In genomic region chr12:113023082-113023481, GRCm38 (mm10) we compare ENCODE assay signal across 18 mouse cellular contexts. TPM values are rescaled to one million over a fixed set of nuclear protein-coding genes. Genes with fewer than 3 reads are reported as not detected.
DNase-seq lines count a peak whose midpoint lies in the region; ATAC-seq and TF ChIP-seq lines count a peak whose summit lies in the region.
"Had no signal": no experiment of that assay in that cellular context is flagged by ENCODE, and none has a peak within 500 bp of the region (broad histone marks: within the 10 kb centered on the region; RNA-seq: fewer than 3 reads in every experiment).

No protein-coding gene starts in this region.

- no peak overlapping the region for H3K4me3 ChIP-seq in bone marrow macrophage, adult 2 months (ENCODE audit: insufficient read depth, low read length)
- H3K4me3 ChIP-seq in myocyte = peak overlapping the region; percentile 1
- H3K4me3 ChIP-seq in neural tube, embryonic 15.5 days (replicated peaks) = no peak overlapping the region
- H3K4me3 ChIP-seq: hindbrain, embryonic 10.5 days; kidney, embryonic 15.5 days; limb, embryonic 13.5 days had no signal

- DNase-seq in 416B (ENCODE audit: low read depth) = peak; percentile 97
- DNase-seq in CD8-positive naive resting alpha-beta T cell, adult 2 months (ENCODE audit: low read depth in 2 of 2, low spot score in 2 of 2) = peak; percentile 30 to 44
- DNase-seq in right cerebral cortex, postnatal 14 days = no peak
- DNase-seq in kidney, postnatal 14 days = no peak
- DNase-seq: cerebellum, adult 9-11 months; embryo, embryonic 11 days; lung, postnatal 4 days had no signal

- peaks cover 9% of the 10 kb centered on the region for H3K36me3 ChIP-seq in myocyte (ENCODE audit: control insufficient read depth, insufficient read depth)
- H3K36me3 ChIP-seq in neural tube, embryonic 15.5 days = peaks cover 10% of the 10 kb centered on the region; the same call in 1 of the 2 replicates

- TF ChIP-seq CTCF in bone marrow macrophage, adult 2 months (IDR thresholded peaks at IDR 0.05; ENCODE audit: low read depth, low read length) = no peak

- H3K4me2 ChIP-seq in myocyte (ENCODE audit: low read depth) = peak overlapping the region; percentile 91
- no peak overlapping the region for H3K4me2 ChIP-seq in neural tube, embryonic 15.5 days
- H3K4me2 ChIP-seq: kidney, embryonic 15.5 days; limb, embryonic 13.5 days had no signal

- TF ChIP-seq POLR2A in bone marrow macrophage, adult 2 months (IDR thresholded peaks at IDR 0.05; ENCODE audit: borderline replicate concordance, low read depth, low read length) = no peak
- TF ChIP-seq POLR2A in myocyte (IDR thresholded peaks at IDR 0.05; ENCODE audit: insufficient read length, low read depth) = no peak

- no peak overlapping the region for H3ac ChIP-seq in myocyte (ENCODE audit: control insufficient read depth, insufficient read length)

- peaks cover 78% of the 10 kb centered on the region for H3K79me2 ChIP-seq in myocyte (ENCODE audit: control insufficient read depth, insufficient read depth)

- H3K9me3 ChIP-seq in neural tube, embryonic 15.5 days (replicated peaks) = no peaks in the 10 kb centered on the region
- H3K9me3 ChIP-seq: hindbrain, embryonic 10.5 days; kidney, embryonic 15.5 days; limb, embryonic 13.5 days had no signal

- no peaks in the 10 kb centered on the region for H3K27me3 ChIP-seq in myocyte (ENCODE audit: control insufficient read depth, insufficient read depth, insufficient read length)
- H3K27me3 ChIP-seq in neural tube, embryonic 15.5 days (replicated peaks) = no peaks in the 10 kb centered on the region
- H3K27me3 ChIP-seq: kidney, embryonic 15.5 days; limb, embryonic 13.5 days had no signal

- peak overlapping the region; percentile 45 for H3K27ac ChIP-seq in bone marrow macrophage, adult 2 months (ENCODE audit: insufficient read depth, low read depth, low read length)
- H3K27ac ChIP-seq in neural tube, embryonic 15.5 days (replicated peaks) = no peak overlapping the region
- H3K27ac ChIP-seq: hindbrain, embryonic 10.5 days; kidney, embryonic 15.5 days; limb, embryonic 13.5 days had no signal

- 88% methylated on average over 4 of the region's 4 CpGs for WGBS in neural tube, embryonic 15.5 days

- H3K4me1 ChIP-seq in bone marrow macrophage, adult 2 months (ENCODE audit: control insufficient read depth, insufficient read depth, low read length) = peaks cover 40% of the 10 kb centered on the region
- H3K4me1 ChIP-seq in neural tube, embryonic 15.5 days = peaks cover 15% of the 10 kb centered on the region
- H3K4me1 ChIP-seq: limb, embryonic 13.5 days had no signal

- H3K9ac ChIP-seq in neural tube, embryonic 15.5 days (replicated peaks) = no peak overlapping the region
- H3K9ac ChIP-seq: kidney, embryonic 15.5 days; limb, embryonic 13.5 days had no signal

- ATAC-seq in neural tube, embryonic 15.5 days (ENCODE audit: low FRiP score) = no peak
- ATAC-seq: forebrain, embryonic 14.5 days had no signal

TF ChIP-seq in myocyte, 11 proteins besides CTCF, POLR2A, EP300 and RAD21:
- TF ChIP-seq TCF3 (IDR thresholded peaks at IDR 0.05; ENCODE audit: insufficient read length, low read depth) (peak; percentile 79), SRF (IDR thresholded peaks at IDR 0.05; ENCODE audit: control insufficient read depth, insufficient read length, low read depth) (no peak), MYOD1 (IDR thresholded peaks at IDR 0.05; ENCODE audit: control insufficient read depth in 1 of 3, insufficient read length in 2 of 3, low read depth in 2 of 3) (peak in 2 of 3 experiments; percentile 56 to 78), E2F4 (IDR thresholded peaks at IDR 0.05; ENCODE audit: insufficient read depth) (no peak), CEBPB (IDR thresholded peaks at IDR 0.05; ENCODE audit: insufficient read depth, poor library complexity, severe bottlenecking) (peak; percentile 38; the same call in 1 of the 2 replicates), POLR2AphosphoS2 (IDR thresholded peaks at IDR 0.05; ENCODE audit: insufficient read length, low read depth) (peak; percentile 1), USF1 (IDR thresholded peaks at IDR 0.05; ENCODE audit: low read depth) (peak; percentile 74), TCF12 (IDR thresholded peaks at IDR 0.05; ENCODE audit: insufficient read depth, poor library complexity, severe bottlenecking) (peak; percentile 78), MAX (IDR thresholded peaks at IDR 0.05; ENCODE audit: low read depth) (peak; percentile 67), MYOG (IDR thresholded peaks at IDR 0.05; ENCODE audit: control insufficient read depth in 1 of 3, insufficient read depth in 1 of 3, insufficient read length in 2 of 3, low read depth in 2 of 3) (peak in 1 of 3 experiments; percentile 64), REST (IDR thresholded peaks at IDR 0.05; ENCODE audit: insufficient read depth, insufficient read length) (no peak)

RNA-seq across cellular contexts. Expression of gene Pacs2, which starts 8.8 kb away (rescaled TPM):
- polyA plus RNA-seq in bone marrow macrophage, adult 2 months (2012; ENCODE audit: insufficient read depth, insufficient read length, missing spikeins) = 53.4 and 62.2 TPM in 2 replicates
- polyA plus RNA-seq in myocyte (2012; fragmentation: generic; extraction: Trizol) = 89.3 TPM
- polyA plus RNA-seq in neural tube, embryonic 15.5 days (2015; fragmentation: Nextera tagmentation; extraction: Ambion mirVana) = 21.9 and 27.6 TPM in 2 replicates

RNA-seq across cellular contexts. Expression of gene Brf1, which starts 22.6 kb away (rescaled TPM):
- 42.1 and 49.9 TPM in 2 replicates for polyA plus RNA-seq in bone marrow macrophage, adult 2 months (2012; ENCODE audit: insufficient read depth, insufficient read length, missing spikeins)
- 27.9 TPM for polyA plus RNA-seq in myocyte (2012; fragmentation: generic; extraction: Trizol)
- polyA plus RNA-seq in neural tube, embryonic 15.5 days (2015; fragmentation: Nextera tagmentation; extraction: Ambion mirVana) = 44.1 and 49.3 TPM in 2 replicates

RNA-seq across cellular contexts. Expression of gene Btbd6, which starts 46.8 kb away (rescaled TPM):
- 9.0 and 9.9 TPM in 2 replicates for polyA plus RNA-seq in bone marrow macrophage, adult 2 months (2012; ENCODE audit: insufficient read depth, insufficient read length, missing spikeins)
- polyA plus RNA-seq in myocyte (2012; fragmentation: generic; extraction: Trizol) = 16.3 TPM
- 46.3 and 50.0 TPM in 2 replicates for polyA plus RNA-seq in neural tube, embryonic 15.5 days (2015; fragmentation: Nextera tagmentation; extraction: Ambion mirVana)

RNA-seq across cellular contexts. Expression of gene Tex22, which starts 51.2 kb away (rescaled TPM):
- polyA plus RNA-seq in bone marrow macrophage, adult 2 months (2012; ENCODE audit: insufficient read depth, insufficient read length, missing spikeins) = not detected in 2 replicates
- polyA plus RNA-seq in myocyte (2012; fragmentation: generic; extraction: Trizol) = 0.11 TPM
- polyA plus RNA-seq in neural tube, embryonic 15.5 days (2015; fragmentation: Nextera tagmentation; extraction: Ambion mirVana) = not detected in 2 replicates
- polyA plus RNA-seq: forebrain, embryonic 14.5 days; heart, embryonic 14.5 days; hindbrain, embryonic 10.5 days; intestine, embryonic 14.5 days; kidney, embryonic 15.5 days; liver, embryonic 16.5 days; urinary bladder, adult 2 months had no signal

Comparison
In these comparisons a context has a peak if more than half of its experiments do, and no peak if none do; other contexts are left out.
1. DNase-seq: peak in 416B (single experiment) and CD8-positive naive resting alpha-beta T cell, adult 2 months (2 of 2); none in right cerebral cortex, postnatal 14 days (single experiment) and kidney, postnatal 14 days (single experiment).